Mouse (Mus musculus): ENCODE results near the gene Tdrd5. TPM values are rescaled to one million over a fixed set of nuclear protein-coding genes. Genes with fewer than 3 reads are reported as not detected.
"Not testable (repeated sequence)": the region's sequence is repeated elsewhere in the genome, so short reads cannot be mapped to it uniquely, and the experiment has no call there.

Tdrd5 gene
- polyA plus RNA-seq, 1 experiment from 2014 or later: 0.92 TPM

- peaks cover 39% of the 10 kb centered on the region for H3K27me3 ChIP-seq (ENCODE audit: control insufficient read depth, insufficient read depth, low read length)
- WGBS: 93% methylated on average over 1 of the region's 1 CpGs
- DNase-seq (ENCODE audit: low spot score): no peak
- H3K4me2 ChIP-seq (replicated peaks): no peak overlapping the region
- no peaks in the 10 kb centered on the region for H3K9me3 ChIP-seq (ENCODE audit: control insufficient read depth, low read length)
- no peaks in the 10 kb centered on the region for H3K36me3 ChIP-seq (replicated peaks; ENCODE audit: control insufficient read depth, insufficient read depth)
- ATAC-seq (ENCODE audit: low FRiP score): no peak
- no peak overlapping the region for H3K27ac ChIP-seq
- no peak overlapping the region for H3K4me3 ChIP-seq (replicated peaks; ENCODE audit: low read length)
- H3K4me1 ChIP-seq (replicated peaks; ENCODE audit: control insufficient read depth, insufficient read depth, low read length): peaks cover 6% of the 10 kb centered on the region
- H3K9ac ChIP-seq: no peak overlapping the region
These were observed 5.1 kb upstream of the Tdrd5 start for GRCm38 (mm10) chr1:156308595-156308994.

DNA sequence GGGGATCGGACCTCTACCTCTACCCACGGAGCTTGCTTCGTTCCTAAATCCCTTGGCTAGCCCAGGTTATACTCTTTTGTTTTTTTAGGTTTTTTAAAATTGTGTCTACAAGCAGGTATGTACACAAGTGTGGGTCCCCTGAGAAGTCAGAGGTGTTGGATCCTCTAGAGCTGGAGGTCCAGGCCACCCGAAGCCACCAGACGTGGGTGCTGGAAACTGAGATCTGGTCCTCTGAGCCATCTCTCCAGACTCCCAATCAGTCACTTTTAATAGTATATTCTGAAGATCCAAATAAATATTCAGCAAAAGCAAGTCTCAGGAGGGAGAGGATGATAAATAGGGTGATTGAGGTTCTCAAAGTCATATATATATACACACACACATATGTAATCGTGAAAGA, 13.4 kb downstream of the Tdrd5 start:
- WGBS: 94% methylated on average over 6 of the region's 6 CpGs
- DNase-seq (ENCODE audit: low spot score) (no peak), ATAC-seq (ENCODE audit: low FRiP score) (no peak)
- H3K36me3 ChIP-seq (replicated peaks; ENCODE audit: control insufficient read depth, insufficient read depth): no peaks in the 10 kb centered on the region
- H3K4me2 ChIP-seq (replicated peaks): no peak overlapping the region
- no peak overlapping the region for H3K4me3 ChIP-seq (replicated peaks; ENCODE audit: low read length)
- H3K27me3 ChIP-seq (ENCODE audit: control insufficient read depth, insufficient read depth, low read length): no peaks in the 10 kb centered on the region
- H3K9ac ChIP-seq: no peak overlapping the region
- no peak overlapping the region for H3K27ac ChIP-seq
- H3K9me3 ChIP-seq (ENCODE audit: control insufficient read depth, low read length): no peaks in the 10 kb centered on the region
- no peaks in the 10 kb centered on the region for H3K4me1 ChIP-seq (replicated peaks; ENCODE audit: control insufficient read depth, insufficient read depth, low read length)

- H3K9me3 ChIP-seq (ENCODE audit: control insufficient read depth, low read length): not testable (repeated sequence)
These were observed 14.3 kb downstream of the Tdrd5 start for GRCm38 (mm10) chr1:156289222-156289587.

GRCm38 (mm10) chr1:156288556-156289221, 14.8 kb downstream of the Tdrd5 start:
- WGBS: 90% methylated on average over 9 of the region's 9 CpGs
- Histone ChIP-seq H3K27me3 (ENCODE audit: control insufficient read depth, insufficient read depth, low read length) (no peaks in the 10 kb centered on the region), H3K36me3 (replicated peaks; ENCODE audit: control insufficient read depth, insufficient read depth) (no peaks in the 10 kb centered on the region), H3K27ac (no peak overlapping the region), H3K9ac (no peak overlapping the region), H3K4me1 (replicated peaks; ENCODE audit: control insufficient read depth, insufficient read depth, low read length) (no peaks in the 10 kb centered on the region), H3K4me3 (replicated peaks; ENCODE audit: low read length) (no peak overlapping the region), H3K9me3 (ENCODE audit: control insufficient read depth, low read length) (no peaks in the 10 kb centered on the region), H3K4me2 (replicated peaks) (no peak overlapping the region)
- DNase-seq (ENCODE audit: low spot score) (no peak), ATAC-seq (ENCODE audit: low FRiP score) (no peak)

More at GRCm38 (mm10) chr1:156289222-156289587, 14.3 kb downstream of the Tdrd5 start:
- not testable (repeated sequence) for H3K27ac ChIP-seq; H3K36me3 ChIP-seq (replicated peaks; ENCODE audit: control insufficient read depth, insufficient read depth); H3K4me3 ChIP-seq (replicated peaks; ENCODE audit: low read length); H3K27me3 ChIP-seq (ENCODE audit: control insufficient read depth, insufficient read depth, low read length); H3K4me2 ChIP-seq (replicated peaks); DNase-seq (ENCODE audit: low spot score); H3K4me1 ChIP-seq (replicated peaks; ENCODE audit: control insufficient read depth, insufficient read depth, low read length); ATAC-seq (ENCODE audit: low FRiP score); H3K9ac ChIP-seq
- 77% methylated on average over 9 of the region's 10 CpGs for WGBS

DNA sequence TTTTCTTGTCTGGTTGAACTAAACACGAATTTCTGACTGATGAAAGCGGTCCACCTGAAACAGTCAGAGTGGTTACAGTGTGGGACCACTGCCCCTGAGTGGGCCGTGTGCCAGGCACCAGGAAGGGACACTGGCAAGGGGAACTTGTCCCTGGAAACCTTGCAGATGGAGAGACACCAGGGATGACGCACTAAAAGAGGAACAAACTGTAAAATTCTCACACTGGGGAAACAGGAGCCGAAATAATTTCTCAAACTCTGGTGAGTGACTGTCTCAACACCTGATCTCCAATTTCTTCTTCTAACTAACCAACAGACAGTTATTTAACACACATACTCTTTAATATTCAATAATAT, 17.9 kb downstream of the Tdrd5 start:
- DNase-seq (ENCODE audit: low spot score) (no peak), ATAC-seq (ENCODE audit: low FRiP score) (no peak)
- H3K4me1 ChIP-seq (replicated peaks; ENCODE audit: control insufficient read depth, insufficient read depth, low read length): no peaks in the 10 kb centered on the region
- no peaks in the 10 kb centered on the region for H3K36me3 ChIP-seq (replicated peaks; ENCODE audit: control insufficient read depth, insufficient read depth)
- H3K9ac ChIP-seq: no peak overlapping the region
- no peaks in the 10 kb centered on the region for H3K9me3 ChIP-seq (ENCODE audit: control insufficient read depth, low read length)
- no peak overlapping the region for H3K4me2 ChIP-seq (replicated peaks)
- 86% methylated on average over 5 of the region's 5 CpGs for WGBS
- H3K27me3 ChIP-seq (ENCODE audit: control insufficient read depth, insufficient read depth, low read length): no peaks in the 10 kb centered on the region
- no peak overlapping the region for H3K27ac ChIP-seq
- no peak overlapping the region for H3K4me3 ChIP-seq (replicated peaks; ENCODE audit: low read length)

- Histone ChIP-seq H3K27me3 (ENCODE audit: control insufficient read depth, insufficient read depth, low read length) (no peaks in the 10 kb centered on the region), H3K9ac (no peak overlapping the region)
- 39% methylated on average over 9 of the region's 9 CpGs for WGBS
These were observed 18.5 kb downstream of the Tdrd5 start for GRCm38 (mm10) chr1:156284851-156285540.

GRCm38 (mm10) chr1:156284207-156284606, 19.3 kb downstream of the Tdrd5 start:
- no peak overlapping the region for H3K4me3 ChIP-seq (replicated peaks; ENCODE audit: low read length)
- H3K9me3 ChIP-seq (ENCODE audit: control insufficient read depth, low read length): no peaks in the 10 kb centered on the region
- H3K4me1 ChIP-seq (replicated peaks; ENCODE audit: control insufficient read depth, insufficient read depth, low read length): no peaks in the 10 kb centered on the region
- DNase-seq (ENCODE audit: low spot score) (no peak), ATAC-seq (ENCODE audit: low FRiP score) (no peak)
- no peak overlapping the region for H3K9ac ChIP-seq
- no peaks in the 10 kb centered on the region for H3K27me3 ChIP-seq (ENCODE audit: control insufficient read depth, insufficient read depth, low read length)
- no peak overlapping the region for H3K4me2 ChIP-seq (replicated peaks)
- no peak overlapping the region for H3K27ac ChIP-seq
- H3K36me3 ChIP-seq (replicated peaks; ENCODE audit: control insufficient read depth, insufficient read depth): no peaks in the 10 kb centered on the region
- 77% methylated on average over 10 of the region's 10 CpGs for WGBS

More at GRCm38 (mm10) chr1:156284851-156285540, 18.5 kb downstream of the Tdrd5 start:
- H3K36me3 ChIP-seq (replicated peaks; ENCODE audit: control insufficient read depth, insufficient read depth): no peaks in the 10 kb centered on the region
- H3K9me3 ChIP-seq (ENCODE audit: control insufficient read depth, low read length): no peaks in the 10 kb centered on the region
- no peak overlapping the region for H3K4me3 ChIP-seq (replicated peaks; ENCODE audit: low read length)
- no peak overlapping the region for H3K27ac ChIP-seq
- no peak for ATAC-seq (ENCODE audit: low FRiP score)
- H3K4me2 ChIP-seq (replicated peaks): no peak overlapping the region
- no peak for DNase-seq (ENCODE audit: low spot score)
- H3K4me1 ChIP-seq (replicated peaks; ENCODE audit: control insufficient read depth, insufficient read depth, low read length): no peaks in the 10 kb centered on the region

DNA sequence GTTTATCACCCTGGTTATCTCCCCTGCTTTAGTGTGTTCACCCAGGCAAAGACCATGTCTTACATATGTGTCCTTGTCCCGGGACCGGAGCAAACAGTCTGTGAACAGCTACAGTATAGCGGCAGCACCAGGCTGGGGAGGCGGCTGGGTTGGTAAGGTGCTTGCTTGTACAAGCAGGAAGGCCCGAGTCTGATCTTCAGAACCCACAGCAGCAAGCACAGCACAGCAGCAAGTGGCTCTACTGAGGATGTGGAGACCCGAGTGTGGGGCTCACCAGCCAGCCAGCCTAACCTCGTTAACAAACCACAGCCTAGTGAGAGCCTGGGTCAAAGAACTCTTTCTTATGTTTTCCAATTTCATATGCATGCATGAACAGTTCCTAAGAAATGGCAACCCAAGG, 23.3 kb downstream of the Tdrd5 start:
- WGBS: 83% methylated on average over 7 of the region's 7 CpGs
- ATAC-seq (ENCODE audit: low FRiP score) (no peak), DNase-seq (ENCODE audit: low spot score) (no peak)
- Histone ChIP-seq H3K9me3 (ENCODE audit: control insufficient read depth, low read length) (no peaks in the 10 kb centered on the region), H3K27me3 (ENCODE audit: control insufficient read depth, insufficient read depth, low read length) (no peaks in the 10 kb centered on the region), H3K9ac (no peak overlapping the region), H3K4me1 (replicated peaks; ENCODE audit: control insufficient read depth, insufficient read depth, low read length) (no peaks in the 10 kb centered on the region), H3K4me3 (replicated peaks; ENCODE audit: low read length) (no peak overlapping the region), H3K36me3 (replicated peaks; ENCODE audit: control insufficient read depth, insufficient read depth) (no peaks in the 10 kb centered on the region), H3K4me2 (replicated peaks) (no peak overlapping the region), H3K27ac (no peak overlapping the region)

- WGBS: 67% methylated on average over 7 of the region's 7 CpGs
- no peaks in the 10 kb centered on the region for H3K9me3 ChIP-seq (ENCODE audit: control insufficient read depth, low read length)
- no peak for DNase-seq (ENCODE audit: low spot score)
These were observed 29.8 kb downstream of the Tdrd5 start for GRCm38 (mm10) chr1:156273647-156274046.

More at GRCm38 (mm10) chr1:156273647-156274046, 29.8 kb downstream of the Tdrd5 start:
- Histone ChIP-seq H3K4me1 (replicated peaks; ENCODE audit: control insufficient read depth, insufficient read depth, low read length) (no peaks in the 10 kb centered on the region), H3K27ac (no peak overlapping the region), H3K4me3 (replicated peaks; ENCODE audit: low read length) (no peak overlapping the region), H3K36me3 (replicated peaks; ENCODE audit: control insufficient read depth, insufficient read depth) (no peaks in the 10 kb centered on the region), H3K27me3 (ENCODE audit: control insufficient read depth, insufficient read depth, low read length) (no peaks in the 10 kb centered on the region), H3K9ac (no peak overlapping the region), H3K4me2 (replicated peaks) (no peak overlapping the region)
- no peak for ATAC-seq (ENCODE audit: low FRiP score)
